Mouse (Mus musculus) hindbrain, embryonic 16.5 days (tissue): ENCODE results near the gene Zfhx2. TPM values are rescaled to one million over a fixed set of nuclear protein-coding genes. Genes with fewer than 3 reads are reported as not detected.

Experiments
- ATAC-seq: fragments of 200-750 bp; cut with Nextera tagmentation; 2 replicates; pipeline ENCODE4 v1.8.0; 2017; ENCODE audit warnings: moderate TSS enrichment, moderate library complexity
- H3K27ac ChIP-seq: fragments of 300-500 bp; sonication (generic); 2 replicates; pipeline ENCODE4 v1.5.1; 2014; ENCODE audit warnings: low read depth, mild to moderate bottlenecking, control low read depth, low read length, moderate library complexity
- H3K27me3 ChIP-seq: fragments of 300-500 bp; sonication (generic); replicated peaks from 2 replicates; pipeline ENCODE4 v1.6.1; 2014; ENCODE audit warnings: low read length; ENCODE audit not compliant: control insufficient read depth, insufficient read depth
- H3K36me3 ChIP-seq: fragments of 300-500 bp; sonication (generic); 2 replicates; pipeline ENCODE4 v1.6.1; 2014; ENCODE audit warnings: mild to moderate bottlenecking, low read length, moderate library complexity, mixed read lengths; ENCODE audit not compliant: control insufficient read depth, insufficient read depth
- H3K4me1 ChIP-seq: fragments of 300-500 bp; sonication (generic); 2 replicates; pipeline ENCODE4 v1.6.1; 2014; ENCODE audit warnings: low read depth, low read length; ENCODE audit not compliant: control insufficient read depth, insufficient read depth
- H3K4me2 ChIP-seq: fragments of 300-500 bp; sonication (generic); 2 replicates; pipeline ENCODE4 v1.6.1; 2014; ENCODE audit warnings: mild to moderate bottlenecking, low read length, control low read depth, moderate library complexity
- H3K4me3 ChIP-seq: fragments of 300-500 bp; sonication (generic); 2 replicates; pipeline ENCODE4 v1.5.1; 2014; ENCODE audit warnings: mild to moderate bottlenecking, low read length, control low read depth, moderate library complexity
- H3K9ac ChIP-seq: fragments of 300-500 bp; sonication (generic); 2 replicates; pipeline ENCODE4 v1.6.1; 2014; ENCODE audit warnings: low read depth, mild to moderate bottlenecking, control low read depth, low read length, moderate library complexity
- H3K9me3 ChIP-seq: fragments of 300-500 bp; sonication (generic); 2 replicates; pipeline ENCODE4 v1.6.1; 2014; ENCODE audit warnings: mild to moderate bottlenecking, low read length, moderate library complexity; ENCODE audit not compliant: control insufficient read depth
- WGBS: fragments of 180-500 bp; shearing (Covaris S2); extraction: QIAGEN DNeasy Blood & Tissue Kit; methylation state at CpG from one replicate; pipeline ENCODE4 v1.1.7; 2014; 5-methylcytosine and 5-hydroxymethylcytosine counted together
- polyA plus RNA-seq: library from polyadenylated mRNA; unstranded; fragments of >200 nt; fragmentation: Nextera tagmentation; extraction: Ambion mirVana; gene quantifications from 2 replicates; pipeline ENCODE4 v1.2.1, GENCODE M21; 2015

Gene Zfhx2
- polyA plus RNA-seq, 1 experiment from 2014 or later: 18.4 TPM

DNA sequence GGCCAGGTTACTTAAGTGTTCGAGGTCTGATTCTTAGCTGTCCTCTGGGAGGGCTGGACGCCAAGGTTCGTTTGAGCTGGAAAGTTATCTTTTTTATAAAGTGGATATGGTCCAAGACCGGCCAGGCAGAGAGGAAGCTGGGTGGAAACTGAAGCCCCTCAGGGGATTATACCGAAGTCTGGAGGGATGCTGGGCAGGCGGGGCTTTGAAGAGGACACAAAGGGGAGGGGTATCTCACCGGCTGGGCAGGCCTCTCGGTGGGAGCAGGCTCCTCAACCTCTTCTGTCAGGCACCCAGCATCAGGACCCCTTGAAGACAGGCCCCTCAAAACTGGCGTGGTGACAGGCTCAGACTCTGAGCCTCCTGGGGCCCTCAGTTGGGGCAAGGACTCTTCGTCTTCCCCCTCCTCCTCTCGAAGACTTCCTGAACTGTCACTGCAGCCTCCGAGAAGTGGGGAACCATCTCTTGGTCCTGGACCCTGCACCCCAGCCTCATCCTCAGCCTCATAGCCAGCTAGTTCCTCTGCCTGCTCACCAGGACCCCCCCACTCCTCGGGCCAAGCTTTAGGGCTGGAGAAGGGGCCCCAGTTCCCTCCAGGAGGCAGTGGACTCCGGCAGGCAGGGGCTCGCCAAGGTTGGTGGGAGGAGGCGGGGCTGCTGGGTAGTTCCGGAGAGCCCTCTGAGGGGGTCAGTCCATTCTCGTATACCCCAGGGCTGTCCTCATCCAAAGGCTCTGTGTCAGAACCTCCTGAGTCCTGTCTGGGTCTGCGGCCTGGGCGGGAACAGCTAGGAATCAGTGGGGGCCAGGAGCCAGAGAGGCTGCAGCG is 17.1 kb upstream of the Zfhx2 start:
- no peaks in the 10 kb centered on the region for H3K27me3 ChIP-seq
- H3K9me3 ChIP-seq: no peaks in the 10 kb centered on the region
- no peak for ATAC-seq
- peaks cover 6% of the 10 kb centered on the region; the same call in 1 of the 2 replicates for H3K36me3 ChIP-seq
- WGBS: 10% methylated on average over 21 of the region's 21 CpGs
- H3K4me1 ChIP-seq: peaks cover 69% of the 10 kb centered on the region
- peak overlapping the region; percentile 52; the same call in 1 of the 2 replicates for H3K9ac ChIP-seq
- peak overlapping the region; percentile 39; the same call in 1 of the 2 replicates for H3K4me2 ChIP-seq
- no peak overlapping the region for H3K4me3 ChIP-seq
- peak overlapping the region; percentile 78 for H3K27ac ChIP-seq

DNA sequence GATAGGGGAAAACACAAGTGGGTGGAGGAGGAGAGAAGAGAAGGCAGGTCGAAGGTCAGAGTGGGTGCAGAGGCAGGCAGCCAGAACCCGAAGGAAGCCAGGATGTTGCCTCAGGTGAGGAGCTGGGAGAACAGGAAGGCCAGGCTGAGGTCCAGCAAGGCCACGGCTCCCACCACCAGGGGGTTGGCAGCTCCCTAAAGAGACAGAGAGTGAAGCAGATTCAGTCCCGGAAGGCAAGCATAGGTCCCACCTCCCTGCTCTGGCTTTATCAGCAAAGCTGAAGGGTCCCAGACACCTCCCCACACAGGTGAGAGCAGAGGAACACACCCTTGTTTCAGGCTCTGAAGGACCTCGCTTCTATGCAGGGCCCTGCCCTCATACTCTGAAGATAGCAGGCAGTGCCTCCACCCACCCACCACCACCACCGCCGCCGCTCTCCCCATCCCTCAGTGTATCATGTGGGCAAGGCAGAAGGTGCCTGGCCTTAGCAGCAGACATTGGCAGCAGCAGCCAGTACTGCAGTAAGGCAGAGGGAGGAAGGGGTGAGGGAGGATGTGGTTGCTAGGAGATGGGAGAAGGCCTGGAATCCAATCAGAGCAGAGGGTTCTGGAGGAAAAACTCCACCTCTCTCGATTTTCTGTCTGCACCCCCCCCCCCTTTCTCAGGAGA is 16.2 kb upstream of the Zfhx2 start:
- Histone ChIP-seq H3K4me1 (peaks cover 60% of the 10 kb centered on the region), H3K27me3 (no peaks in the 10 kb centered on the region), H3K4me3 (no peak overlapping the region), H3K27ac (peak overlapping the region; percentile 78), H3K9ac (peak overlapping the region; percentile 44), H3K36me3 (peaks cover 4% of the 10 kb centered on the region; the same call in 1 of the 2 replicates), H3K4me2 (peak overlapping the region; percentile 39), H3K9me3 (no peaks in the 10 kb centered on the region)
- peak; percentile 81 for ATAC-seq
- 26% methylated on average over 9 of the region's 9 CpGs for WGBS

- 0 out of 2 replicates have a peak, but pooled peaks cover 2% of the 10 kb centered on the region for H3K36me3 ChIP-seq
These were observed 14.9 kb upstream of the Zfhx2 start for GRCm38 (mm10) chr14:55106990-55107389.

GRCm38 (mm10) chr14:55105836-55106809 is 14.0 kb upstream of the Zfhx2 start, which contains the start of gene Ap1g2:
Gene Ap1g2, minus strand, starts transcription at chr14:55106593.
- ATAC-seq: peak; percentile 74
- Histone ChIP-seq H3K36me3 (0 out of 2 replicates have a peak, but pooled peaks cover 2% of the 10 kb centered on the region), H3K4me2 (peak within 1 kb of the TSS; percentile 99), H3K27ac (peak within 1 kb of the TSS; percentile 60), H3K4me3 (peak within 1 kb of the TSS; percentile 48), H3K9ac (peak within 1 kb of the TSS; percentile 76), H3K27me3 (no peaks in the 10 kb centered on the region), H3K4me1 (peaks cover 42% of the 10 kb centered on the region), H3K9me3 (no peaks in the 10 kb centered on the region)
- under 1% methylated on average over 39 of the region's 39 CpGs for WGBS

More at GRCm38 (mm10) chr14:55106990-55107389, 14.9 kb upstream of the Zfhx2 start:
- H3K9me3 ChIP-seq: no peaks in the 10 kb centered on the region
- no peak overlapping the region for H3K4me2 ChIP-seq
- no peak for ATAC-seq
- H3K4me1 ChIP-seq: peaks cover 50% of the 10 kb centered on the region
- H3K9ac ChIP-seq: no peak overlapping the region
- no peak overlapping the region for H3K4me3 ChIP-seq
- H3K27ac ChIP-seq: no peak overlapping the region
- no peaks in the 10 kb centered on the region for H3K27me3 ChIP-seq
- WGBS: 67% methylated on average over 8 of the region's 8 CpGs

GRCm38 (mm10) chr14:55105386-55105785 is 13.3 kb upstream of the Zfhx2 start:
- Histone ChIP-seq H3K27me3 (no peaks in the 10 kb centered on the region), H3K9me3 (no peaks in the 10 kb centered on the region), H3K27ac (peak overlapping the region; percentile 40), H3K4me2 (peak overlapping the region; percentile 99), H3K4me1 (peaks cover 40% of the 10 kb centered on the region), H3K36me3 (0 out of 2 replicates have a peak, but pooled peaks cover 2% of the 10 kb centered on the region), H3K4me3 (peak overlapping the region; percentile 48), H3K9ac (peak overlapping the region; percentile 76)
- 4% methylated on average over 7 of the region's 7 CpGs for WGBS
- ATAC-seq: no peak

DNA sequence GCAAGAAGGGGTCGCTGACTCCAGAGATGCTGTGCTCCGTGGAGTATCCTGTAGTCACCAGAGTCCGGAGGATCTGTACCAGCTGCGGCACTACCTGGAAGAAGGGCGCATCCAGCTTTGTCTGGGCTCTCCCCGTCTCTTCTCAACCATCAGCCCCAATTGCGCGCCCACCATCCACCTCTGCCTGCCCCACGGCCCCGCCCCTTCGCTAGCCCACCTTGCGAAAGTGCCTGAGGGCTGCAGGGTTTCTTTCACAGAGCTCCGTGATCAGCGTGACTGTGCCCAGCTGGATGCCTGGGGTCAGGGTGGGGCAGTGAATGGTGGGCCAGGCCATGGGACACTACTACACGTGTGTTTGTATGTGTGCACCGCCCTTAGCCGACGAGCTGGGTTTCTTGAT is 12.2 kb upstream of the Zfhx2 start:
- H3K4me3 ChIP-seq: no peak overlapping the region
- no peaks in the 10 kb centered on the region for H3K9me3 ChIP-seq
- no peaks in the 10 kb centered on the region for H3K27me3 ChIP-seq
- no peak overlapping the region for H3K4me2 ChIP-seq
- H3K4me1 ChIP-seq: peaks cover 30% of the 10 kb centered on the region
- H3K9ac ChIP-seq: no peak overlapping the region
- WGBS: 84% methylated on average over 18 of the region's 18 CpGs
- ATAC-seq: no peak
- no peaks in the 10 kb centered on the region for H3K36me3 ChIP-seq
- H3K27ac ChIP-seq: no peak overlapping the region

DNA sequence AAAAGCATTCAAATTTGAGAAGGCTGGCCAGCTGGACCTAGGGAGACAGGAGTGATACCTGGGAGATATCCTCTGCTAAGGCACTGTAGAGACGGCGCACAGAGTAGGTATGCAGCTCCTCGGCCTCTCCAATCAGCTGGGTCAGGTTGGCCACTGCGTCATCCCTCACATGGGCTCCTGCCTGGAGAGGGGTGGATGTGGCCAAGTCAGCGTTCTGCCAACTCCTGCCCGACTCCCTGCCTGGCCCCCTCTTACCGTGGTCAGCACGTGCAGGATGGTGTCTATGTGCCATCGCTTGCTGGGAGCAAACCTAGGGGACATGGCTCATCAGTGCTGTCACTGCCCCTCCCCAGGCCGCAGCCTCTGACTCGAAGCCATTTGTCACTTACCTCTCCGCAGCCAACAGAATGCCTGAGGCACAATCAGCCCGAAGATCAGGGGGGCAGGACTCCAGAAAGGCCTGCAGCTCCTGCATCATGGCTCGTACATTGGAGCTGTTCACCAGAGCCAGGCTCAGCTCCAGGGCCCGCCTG is 10.2 kb upstream of the Zfhx2 start:
- H3K27ac ChIP-seq: no peak overlapping the region
- H3K36me3 ChIP-seq: no peaks in the 10 kb centered on the region
- no peak overlapping the region for H3K9ac ChIP-seq
- no peak for ATAC-seq
- H3K4me2 ChIP-seq: no peak overlapping the region
- no peak overlapping the region for H3K4me3 ChIP-seq
- H3K27me3 ChIP-seq: no peaks in the 10 kb centered on the region
- peaks cover 19% of the 10 kb centered on the region for H3K4me1 ChIP-seq
- 81% methylated on average over 15 of the region's 15 CpGs for WGBS
- no peaks in the 10 kb centered on the region for H3K9me3 ChIP-seq

GRCm38 (mm10) chr14:55101592-55101991 is 9.5 kb upstream of the Zfhx2 start:
- no peak for ATAC-seq
- WGBS: 49% methylated on average over 4 of the region's 4 CpGs
- H3K4me1 ChIP-seq: peaks cover 25% of the 10 kb centered on the region

More at GRCm38 (mm10) chr14:55101592-55101991, 9.5 kb upstream of the Zfhx2 start:
- Histone ChIP-seq H3K27ac (no peak overlapping the region), H3K27me3 (no peaks in the 10 kb centered on the region), H3K9ac (no peak overlapping the region), H3K4me3 (no peak overlapping the region), H3K36me3 (no peaks in the 10 kb centered on the region), H3K4me2 (no peak overlapping the region), H3K9me3 (no peaks in the 10 kb centered on the region)
